Mouse (Mus musculus) spleen, adult 2 months (tissue): ENCODE results near the gene Dkk3. TPM values are rescaled to one million over a fixed set of nuclear protein-coding genes. Genes with fewer than 3 reads are reported as not detected.
"Not testable (repeated sequence)": the region's sequence is repeated elsewhere in the genome, so short reads cannot be mapped to it uniquely, and the experiment has no call there.

Experiments used
- DNase-seq, 2 experiments: peaks; one replicate each; pipeline versions ENCODE4 v3.0.0 to v3.0.0-alpha.2; 2012 to 2021; ENCODE audit warnings: low spot score in 2 of 2, low read depth in 1 of 2
- H3K27ac ChIP-seq: fragments of 200-500 bp; 2 replicates; pipeline ENCODE4 v1.5.1; 2012; ENCODE audit warnings: low read length, inconsistent platforms; ENCODE audit not compliant: insufficient read depth
- H3K27me3 ChIP-seq: fragments of 200-500 bp; 2 replicates; pipeline ENCODE4 v1.6.1; 2012; ENCODE audit warnings: mild to moderate bottlenecking, moderate library complexity, low read length, inconsistent platforms; ENCODE audit not compliant: control insufficient read depth, insufficient read depth
- H3K36me3 ChIP-seq: fragments of 200-500 bp; 2 replicates; pipeline ENCODE4 v1.6.1; 2012; ENCODE audit warnings: mild to moderate bottlenecking, low read length, inconsistent platforms; ENCODE audit not compliant: control insufficient read depth, insufficient read depth
- H3K4me1 ChIP-seq: fragments of 200-500 bp; 2 replicates; pipeline ENCODE4 v1.6.1; 2011; ENCODE audit warnings: inconsistent platforms; ENCODE audit not compliant: control insufficient read depth, insufficient read depth, insufficient read length
- H3K4me3 ChIP-seq: fragments of 200-500 bp; 2 replicates; pipeline ENCODE4 v1.5.1; 2011; ENCODE audit warnings: mild to moderate bottlenecking, inconsistent platforms; ENCODE audit not compliant: insufficient read depth, insufficient read length; ENCODE audit errors: extremely low read depth
- CTCF ChIP-seq: fragments of 200-500 bp; IDR thresholded peaks from 2 replicates; pipeline ENCODE4 v1.5.1; 2011; ENCODE audit warnings: mild to moderate bottlenecking, inconsistent platforms; ENCODE audit not compliant: insufficient read depth, insufficient read length, insufficient replicate concordance; ENCODE audit errors: extremely low read depth
- POLR2A ChIP-seq: fragments of 200-500 bp; IDR thresholded peaks from 2 replicates; pipeline ENCODE4 v1.6.1; 2011; ENCODE audit warnings: low read depth, low read length, inconsistent platforms
- WGBS: fragments of 180-500 bp; shearing (Covaris S2); methylation state at CpG from one replicate; pipeline ENCODE4 v1.1.7; 2018; 5-methylcytosine and 5-hydroxymethylcytosine counted together
- polyA plus RNA-seq: library from polyadenylated mRNA; depleted of rRNA; stranded (reverse); fragments of >200 nt; gene quantifications from 2 replicates; pipeline ENCODE4 v1.2.3, GENCODE M21; 2012

Gene Dkk3
- polyA plus RNA-seq, 1 experiment: 2.9 TPM

GRCm38 (mm10) chr7:112103816-112104215 lies 55.0 kb downstream of the Dkk3 start:
- Histone ChIP-seq H3K36me3 (peaks cover 35% of the 10 kb centered on the region), H3K4me3 (no peak overlapping the region), H3K4me1 (no peaks in the 10 kb centered on the region), H3K27ac (no peak overlapping the region), H3K27me3 (no peaks in the 10 kb centered on the region)
- DNase-seq: no peak
- no peak for TF ChIP-seq CTCF
- no peak for TF ChIP-seq POLR2A
- WGBS: 96% methylated on average over 5 of the region's 5 CpGs

- WGBS: 69% methylated on average over 5 of the region's 5 CpGs
- no peak overlapping the region for H3K27ac ChIP-seq
- H3K27me3 ChIP-seq: no peaks in the 10 kb centered on the region
- H3K4me1 ChIP-seq: no peaks in the 10 kb centered on the region
- DNase-seq: no peak
- TF ChIP-seq POLR2A (no peak), CTCF (no peak)
- H3K36me3 ChIP-seq: peaks cover 31% of the 10 kb centered on the region
- H3K4me3 ChIP-seq: no peak overlapping the region
Observed at GRCm38 (mm10) chr7:112102933-112103332, 55.9 kb downstream of the Dkk3 start.

GRCm38 (mm10) chr7:112100887-112101286 lies 58.0 kb downstream of the Dkk3 start:
- Histone ChIP-seq H3K27me3 (no peaks in the 10 kb centered on the region), H3K4me3 (no peak overlapping the region), H3K4me1 (no peaks in the 10 kb centered on the region), H3K36me3 (peaks cover 20% of the 10 kb centered on the region), H3K27ac (no peak overlapping the region)
- no peak for TF ChIP-seq POLR2A
- TF ChIP-seq CTCF: no peak
- 99% methylated on average over 2 of the region's 2 CpGs for WGBS
- no peak for DNase-seq

- H3K27ac ChIP-seq, DNase-seq, H3K4me3 ChIP-seq, H3K4me1 ChIP-seq, H3K27me3 ChIP-seq: not testable (repeated sequence)
- H3K36me3 ChIP-seq: peaks cover 20% of the 10 kb centered on the region
- 91% methylated on average over 4 of the region's 4 CpGs for WGBS
Observed at GRCm38 (mm10) chr7:112094923-112095322, 63.9 kb downstream of the Dkk3 start.

- Histone ChIP-seq H3K27me3 (no peaks in the 10 kb centered on the region), H3K4me1 (no peaks in the 10 kb centered on the region), H3K27ac (no peak overlapping the region), H3K36me3 (peaks cover 29% of the 10 kb centered on the region), H3K4me3 (no peak overlapping the region)
- 90% methylated on average over 2 of the region's 2 CpGs for WGBS
- DNase-seq: no peak
- TF ChIP-seq POLR2A: no peak
- TF ChIP-seq CTCF: no peak
Observed at GRCm38 (mm10) chr7:112086186-112086585, 72.7 kb downstream of the Dkk3 start.

- Histone ChIP-seq H3K27me3 (no peaks in the 10 kb centered on the region), H3K4me3 (no peak overlapping the region), H3K4me1 (no peaks in the 10 kb centered on the region), H3K27ac (no peak overlapping the region), H3K36me3 (peaks cover 30% of the 10 kb centered on the region)
- WGBS: 47% methylated on average over 4 of the region's 4 CpGs
- no peak for TF ChIP-seq POLR2A
- peak; percentile 55; the same call in 1 of the 2 replicates for TF ChIP-seq CTCF
- peak; percentile 35 to 75 for DNase-seq
Observed at GRCm38 (mm10) chr7:112085062-112085461, 73.8 kb downstream of the Dkk3 start.

- no peak overlapping the region for H3K27ac ChIP-seq
- WGBS: 76% methylated on average over 2 of the region's 2 CpGs
- H3K36me3 ChIP-seq: peaks cover 29% of the 10 kb centered on the region
- no peak overlapping the region for H3K4me3 ChIP-seq
- H3K27me3 ChIP-seq: no peaks in the 10 kb centered on the region
- TF ChIP-seq POLR2A (no peak), CTCF (no peak)
- no peak for DNase-seq
- no peaks in the 10 kb centered on the region for H3K4me1 ChIP-seq
Observed at GRCm38 (mm10) chr7:112084222-112084621, 74.6 kb downstream of the Dkk3 start.
